Mouse (Mus musculus) spleen, adult 2 months (tissue): ENCODE data around the gene Iqck. TPM values are rescaled to one million over a fixed set of nuclear protein-coding genes. Genes with fewer than 3 reads are reported as not detected.

Source experiments
- DNase-seq, 2 experiments: peaks; one replicate each; pipeline versions ENCODE4 v3.0.0 to v3.0.0-alpha.2; 2012 to 2021; ENCODE audit warnings: low spot score in 2 of 2, low read depth in 1 of 2
- H3K27ac ChIP-seq: fragments of 200-500 bp; 2 replicates; pipeline ENCODE4 v1.5.1; 2012; ENCODE audit warnings: low read length, inconsistent platforms; ENCODE audit not compliant: insufficient read depth
- H3K27me3 ChIP-seq: fragments of 200-500 bp; 2 replicates; pipeline ENCODE4 v1.6.1; 2012; ENCODE audit warnings: mild to moderate bottlenecking, moderate library complexity, low read length, inconsistent platforms; ENCODE audit not compliant: control insufficient read depth, insufficient read depth
- H3K36me3 ChIP-seq: fragments of 200-500 bp; 2 replicates; pipeline ENCODE4 v1.6.1; 2012; ENCODE audit warnings: mild to moderate bottlenecking, low read length, inconsistent platforms; ENCODE audit not compliant: control insufficient read depth, insufficient read depth
- H3K4me1 ChIP-seq: fragments of 200-500 bp; 2 replicates; pipeline ENCODE4 v1.6.1; 2011; ENCODE audit warnings: inconsistent platforms; ENCODE audit not compliant: control insufficient read depth, insufficient read depth, insufficient read length
- H3K4me3 ChIP-seq: fragments of 200-500 bp; 2 replicates; pipeline ENCODE4 v1.5.1; 2011; ENCODE audit warnings: mild to moderate bottlenecking, inconsistent platforms; ENCODE audit not compliant: insufficient read depth, insufficient read length; ENCODE audit errors: extremely low read depth
- CTCF ChIP-seq: fragments of 200-500 bp; IDR thresholded peaks from 2 replicates; pipeline ENCODE4 v1.5.1; 2011; ENCODE audit warnings: mild to moderate bottlenecking, inconsistent platforms; ENCODE audit not compliant: insufficient read depth, insufficient read length, insufficient replicate concordance; ENCODE audit errors: extremely low read depth
- POLR2A ChIP-seq: fragments of 200-500 bp; IDR thresholded peaks from 2 replicates; pipeline ENCODE4 v1.6.1; 2011; ENCODE audit warnings: low read depth, low read length, inconsistent platforms
- WGBS: fragments of 180-500 bp; shearing (Covaris S2); methylation state at CpG from one replicate; pipeline ENCODE4 v1.1.7; 2018; 5-methylcytosine and 5-hydroxymethylcytosine counted together
- polyA plus RNA-seq: library from polyadenylated mRNA; depleted of rRNA; stranded (reverse); fragments of >200 nt; gene quantifications from 2 replicates; pipeline ENCODE4 v1.2.3, GENCODE M21; 2012

Iqck gene
- polyA plus RNA-seq, 1 experiment = 0.48 TPM

- no peak overlapping the region for H3K4me3 ChIP-seq
- H3K27ac ChIP-seq = no peak overlapping the region
- whole genome bisulfite sequencing = 67% methylated on average over 7 of the region's 7 CpGs
- DNase-seq = no peak
- TF ChIP-seq POLR2A (no peak), CTCF (no peak)
- H3K36me3 ChIP-seq = no peaks in the 10 kb centered on the region
- no peaks in the 10 kb centered on the region for H3K27me3 ChIP-seq
- H3K4me1 ChIP-seq = no peaks in the 10 kb centered on the region
These were observed 56.0 kb downstream of the Iqck start for GRCm38 (mm10) chr7:118911571-118911970.

DNA sequence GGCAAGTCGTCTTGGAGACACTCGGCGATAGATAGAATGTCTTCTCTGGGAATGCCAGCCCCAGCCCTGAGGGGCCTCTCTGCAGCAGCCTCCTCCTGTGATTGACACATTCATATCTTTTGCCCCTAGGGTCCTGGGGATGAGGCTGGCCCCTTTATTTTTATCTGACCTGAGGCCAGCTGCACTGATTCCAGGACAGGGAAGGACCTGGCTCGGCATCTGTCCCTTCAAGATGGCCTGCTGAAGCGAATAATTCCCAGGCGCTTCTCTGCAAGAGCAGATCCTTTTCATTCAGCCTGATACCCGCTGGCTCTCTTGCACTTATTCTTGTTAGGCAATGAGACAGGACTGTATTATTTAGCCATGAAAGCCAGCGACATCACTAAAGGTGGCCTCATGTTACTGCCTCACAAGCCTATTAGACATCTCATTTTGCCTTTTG lies 56.5 kb downstream of the Iqck start:
- no peaks in the 10 kb centered on the region for H3K27me3 ChIP-seq
- 89% methylated on average over 8 of the region's 8 CpGs for WGBS
- DNase-seq = no peak
- TF ChIP-seq POLR2A (no peak), CTCF (no peak)
- no peaks in the 10 kb centered on the region for H3K4me1 ChIP-seq
- H3K36me3 ChIP-seq = no peaks in the 10 kb centered on the region
- H3K27ac ChIP-seq = no peak overlapping the region
- no peak overlapping the region for H3K4me3 ChIP-seq

DNA sequence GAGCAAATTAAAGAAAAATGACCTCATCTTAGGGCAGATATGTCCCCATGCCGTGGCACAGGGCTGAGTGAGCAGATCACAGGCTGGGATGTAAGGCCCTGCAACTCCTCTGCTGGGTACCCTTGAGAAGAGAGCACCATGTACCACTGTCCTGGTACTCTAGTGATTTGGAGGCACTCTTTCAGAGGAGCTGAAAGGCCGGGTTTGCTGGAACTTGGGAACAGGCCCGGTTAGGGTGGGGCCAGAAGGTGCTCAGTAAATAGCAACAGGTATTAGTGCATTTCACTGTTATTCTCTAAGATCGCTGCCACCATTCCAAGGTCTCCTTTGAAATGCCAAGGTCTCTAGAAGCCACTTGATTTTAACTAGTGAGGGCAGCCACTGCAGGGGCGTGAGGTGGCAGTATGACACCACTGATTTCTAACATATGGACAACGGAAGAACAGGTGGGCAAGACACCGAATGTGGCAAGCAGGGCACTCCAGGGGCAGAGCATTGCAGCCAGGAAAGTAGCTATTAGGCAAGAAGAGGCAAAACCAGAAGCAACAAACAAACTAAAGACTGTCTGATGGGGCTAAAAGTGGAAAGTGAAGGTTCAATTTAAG lies 59.1 kb downstream of the Iqck start:
- 83% methylated on average over 7 of the region's 7 CpGs for WGBS
- H3K36me3 ChIP-seq = no peaks in the 10 kb centered on the region

DNA sequence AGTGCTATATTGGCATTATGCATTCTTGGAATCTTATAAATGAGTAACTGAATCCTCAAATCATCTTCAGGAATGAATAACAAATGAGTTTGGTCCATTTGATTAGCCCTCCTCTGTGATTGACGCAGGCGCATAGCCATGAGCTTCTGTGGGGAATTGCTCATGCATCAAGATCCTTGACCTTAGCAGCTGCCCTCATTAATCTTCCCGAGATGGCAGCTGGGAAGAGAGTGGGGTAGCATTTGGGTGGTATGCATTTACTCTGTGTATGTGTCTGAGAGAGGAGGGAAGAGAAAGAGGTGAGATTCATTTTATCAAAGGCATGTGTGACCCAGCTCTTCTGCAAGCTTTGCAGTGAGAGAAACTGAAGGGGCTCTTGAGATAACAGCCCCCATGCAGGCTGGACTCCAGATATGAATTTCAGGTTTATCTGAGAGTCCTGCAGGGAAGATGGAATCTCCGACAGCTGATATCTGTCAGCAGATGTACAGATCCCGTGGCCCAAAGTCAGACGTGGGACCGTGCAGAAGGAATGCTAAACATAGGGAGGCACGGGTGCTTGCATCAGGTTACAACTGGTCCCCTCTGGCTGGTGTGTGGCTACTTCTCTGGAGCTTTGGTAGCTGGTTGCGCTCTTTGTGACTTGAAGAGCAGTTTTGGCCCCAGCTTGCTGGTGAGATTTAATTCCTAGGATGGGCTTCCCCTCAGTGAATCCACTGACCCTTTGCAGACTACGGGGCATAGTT lies 63.9 kb downstream of the Iqck start:
- H3K4me3 ChIP-seq = no peak overlapping the region
- 85% methylated on average over 10 of the region's 10 CpGs for WGBS

More for the DNA sequence above, 59.1 kb downstream of the Iqck start:
- Histone ChIP-seq H3K4me1 (no peaks in the 10 kb centered on the region), H3K4me3 (no peak overlapping the region), H3K27me3 (no peaks in the 10 kb centered on the region), H3K27ac (no peak overlapping the region)
- TF ChIP-seq POLR2A = no peak
- TF ChIP-seq CTCF = no peak
- no peak for DNase-seq

DNA sequence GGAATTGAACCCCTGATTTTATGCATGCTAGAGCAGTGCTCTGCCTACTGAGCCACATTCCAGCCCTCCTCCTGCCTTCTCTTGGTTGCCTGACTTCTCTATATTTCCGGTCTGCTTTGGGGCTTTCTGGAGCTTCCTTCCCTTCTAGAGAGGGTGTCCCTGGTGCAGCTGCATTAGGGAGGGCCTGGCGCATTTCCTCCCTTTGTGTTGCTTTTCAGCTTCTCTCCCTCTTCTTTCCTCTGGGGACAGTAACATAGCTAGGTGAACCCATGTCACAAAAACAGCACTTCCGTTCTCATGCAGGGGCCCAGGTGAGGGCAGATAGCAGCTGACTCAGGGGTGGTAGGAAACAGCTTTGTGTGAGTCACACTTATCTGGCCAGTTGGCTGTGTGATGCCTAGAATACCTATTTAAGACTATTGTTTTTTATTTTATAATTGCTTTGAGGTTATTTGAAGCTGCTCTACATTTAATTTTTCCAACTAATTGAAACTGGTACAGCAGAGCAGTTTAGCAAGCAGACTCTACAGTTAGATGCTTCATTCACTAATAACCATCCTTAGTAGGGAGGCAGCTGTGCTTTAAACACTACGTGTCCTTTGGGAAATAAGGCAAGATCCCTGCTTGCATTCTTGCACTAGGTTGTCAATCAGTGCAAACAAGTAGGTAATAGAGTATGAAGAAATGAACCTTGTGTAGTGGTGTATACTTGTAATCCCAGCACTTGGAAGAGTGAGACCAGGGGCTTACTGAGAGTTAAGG lies 67.1 kb downstream of the Iqck start:
- H3K4me3 ChIP-seq = no peak overlapping the region
- no peaks in the 10 kb centered on the region for H3K36me3 ChIP-seq
- TF ChIP-seq POLR2A (no peak), CTCF (no peak)
- DNase-seq = peak in 1 of 2 experiments; percentile 19
- no peaks in the 10 kb centered on the region for H3K27me3 ChIP-seq
- no peak overlapping the region for H3K27ac ChIP-seq
- H3K4me1 ChIP-seq = no peaks in the 10 kb centered on the region
- 33% methylated on average over 4 of the region's 4 CpGs for WGBS

More for the DNA sequence above, 63.9 kb downstream of the Iqck start:
- no peak for TF ChIP-seq CTCF
- TF ChIP-seq POLR2A = no peak
- no peaks in the 10 kb centered on the region for H3K27me3 ChIP-seq
- H3K4me1 ChIP-seq = no peaks in the 10 kb centered on the region
- no peaks in the 10 kb centered on the region for H3K36me3 ChIP-seq
- no peak overlapping the region for H3K27ac ChIP-seq
- DNase-seq = no peak

DNA sequence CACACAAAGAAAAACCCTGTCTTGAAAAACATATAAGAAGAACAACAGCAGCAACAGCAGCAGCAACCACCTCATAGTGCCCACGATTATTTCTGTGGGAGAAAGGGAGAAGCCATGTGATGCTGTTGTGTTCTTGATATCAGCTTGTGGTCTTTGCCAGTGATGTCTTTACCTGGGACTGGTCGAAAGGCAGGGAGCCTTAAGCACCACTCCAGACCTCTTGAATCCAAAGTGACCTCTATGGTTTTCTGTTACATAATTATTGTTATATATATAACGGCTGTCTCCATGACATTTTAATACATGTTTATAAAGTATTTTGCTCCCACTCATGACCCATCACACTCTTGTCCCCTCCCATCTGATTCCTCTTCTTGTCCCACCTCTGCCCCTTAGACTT lies 70.0 kb downstream of the Iqck start:
- no peak overlapping the region for H3K27ac ChIP-seq
- H3K4me1 ChIP-seq = no peaks in the 10 kb centered on the region
- no peaks in the 10 kb centered on the region for H3K36me3 ChIP-seq
- no peak overlapping the region for H3K4me3 ChIP-seq
- TF ChIP-seq CTCF = no peak
- no peak for TF ChIP-seq POLR2A
- DNase-seq = no peak
- H3K27me3 ChIP-seq = no peaks in the 10 kb centered on the region
- WGBS = 81% methylated on average over 3 of the region's 3 CpGs
